Mouse (Mus musculus) ovary, postnatal 10 days (tissue): ENCODE data around the gene Chit1.

Source experiments
- DNase-seq: peaks from one replicate; pipeline ENCODE4 v3.0.0; 2022; ENCODE audit warnings: low spot score

The Chit1 gene

DNA sequence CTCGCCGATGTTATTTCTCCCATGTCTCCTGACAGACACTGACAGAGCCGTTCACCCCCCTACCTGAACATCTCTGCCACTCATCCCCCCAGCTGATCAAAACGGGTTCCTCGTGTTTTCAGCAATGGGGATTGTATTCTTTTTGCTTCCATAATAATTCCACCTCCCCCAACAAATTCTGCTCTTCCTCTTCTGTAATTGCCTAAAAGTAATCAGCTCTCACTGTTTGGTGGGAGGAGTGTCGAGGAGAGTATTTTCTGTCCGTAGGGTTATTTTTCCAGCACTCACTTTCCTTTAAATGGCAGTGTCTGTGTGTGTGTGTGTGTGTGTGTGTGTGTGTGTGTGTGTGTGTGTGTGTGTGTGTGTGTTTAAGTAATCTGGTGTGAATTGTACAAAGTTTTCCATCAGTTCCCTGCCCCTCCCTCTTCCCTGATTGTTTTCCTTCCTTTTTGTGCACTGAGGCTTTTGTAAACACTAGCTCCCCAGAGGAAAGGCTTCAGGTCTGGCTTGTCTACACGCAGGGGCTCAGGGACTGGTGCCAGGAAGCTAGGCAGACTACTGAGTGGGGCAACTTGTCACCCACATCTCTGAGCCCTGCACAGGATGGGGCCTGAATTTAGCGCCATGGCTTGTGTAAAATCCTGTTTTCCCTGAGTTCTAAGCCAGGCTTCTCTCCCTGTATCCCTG is 31.4 kb upstream of the Chit1 start:
- no peak for DNase-seq

DNA sequence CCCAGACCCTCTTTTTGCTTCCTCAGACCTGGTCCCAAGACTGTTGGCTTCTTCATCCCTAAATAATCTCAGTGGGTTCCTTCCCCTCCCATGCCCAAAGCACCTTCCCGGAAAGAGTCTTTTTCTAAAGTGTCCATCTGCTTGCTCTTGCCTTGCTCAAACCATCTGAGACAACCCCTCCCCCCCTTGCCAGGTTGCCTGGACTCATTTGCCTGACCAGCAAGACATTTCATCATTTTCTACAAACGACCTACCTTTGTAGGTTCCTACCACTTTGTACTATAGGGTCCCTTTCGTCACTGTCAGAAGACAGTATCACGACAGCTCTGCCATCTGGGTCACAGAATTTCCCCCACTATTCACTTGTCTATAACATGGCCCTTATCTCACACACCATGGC is 30.6 kb upstream of the Chit1 start:
- no peak for DNase-seq

DNA sequence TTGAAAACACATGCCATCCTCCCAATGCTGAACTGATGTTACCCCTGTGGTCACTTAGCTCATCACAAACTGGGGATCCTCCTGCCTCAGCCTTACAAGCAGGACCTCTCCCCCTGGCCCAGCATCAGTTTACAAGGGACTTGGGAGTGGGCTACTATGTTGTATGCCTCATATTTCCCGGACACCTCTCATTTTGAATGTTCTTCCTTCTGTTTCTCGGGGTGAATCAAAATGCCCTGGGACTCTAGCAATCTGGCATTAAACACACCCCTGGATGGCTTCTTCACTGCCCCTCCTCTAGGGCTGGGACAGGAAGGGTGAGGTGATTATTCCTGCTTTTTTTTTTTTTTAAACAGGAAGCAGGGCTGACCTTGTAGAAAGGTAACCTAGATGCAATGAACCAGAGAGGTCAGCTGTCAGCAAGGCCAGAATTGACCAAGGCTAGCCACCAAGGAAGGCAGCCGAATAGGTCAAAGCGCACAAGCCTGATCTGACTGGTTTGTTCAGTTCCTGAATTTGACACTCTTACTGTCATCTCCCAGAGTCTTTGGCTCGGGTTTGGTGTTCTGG is 30.1 kb upstream of the Chit1 start:
- no peak for DNase-seq

DNA sequence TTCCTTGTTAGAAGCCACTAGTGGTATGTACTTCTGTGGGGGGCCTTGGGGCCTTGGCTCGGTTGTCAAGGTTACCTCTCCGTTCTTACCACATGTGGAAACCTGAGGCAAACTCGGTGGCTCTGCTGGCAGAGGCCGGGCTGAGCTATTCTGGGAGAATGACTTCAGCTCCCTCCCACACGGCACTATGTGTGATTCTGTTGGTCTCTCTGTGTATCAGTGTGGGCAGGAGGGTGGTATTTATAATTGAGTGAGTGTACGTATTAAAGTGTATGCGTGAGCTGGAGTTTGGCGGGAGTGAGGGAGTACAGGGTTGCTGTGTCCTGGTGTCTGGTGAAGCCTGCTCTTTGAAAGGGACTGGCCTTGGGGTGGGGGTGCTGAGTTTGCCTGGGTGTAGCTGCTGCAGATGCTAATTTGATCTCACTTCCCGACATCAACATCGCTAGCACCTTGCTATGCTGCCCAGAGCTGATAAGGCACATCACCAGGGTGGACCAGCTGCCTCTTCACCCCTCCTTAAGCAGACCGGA is 28.0 kb upstream of the Chit1 start:
- no peak for DNase-seq

- DNase-seq: no peak
These were observed 27.4 kb upstream of the Chit1 start for GRCm38 (mm10) chr1:134083676-134084075.

- no peak for DNase-seq
These were observed 26.9 kb upstream of the Chit1 start for GRCm38 (mm10) chr1:134084128-134084527.

GRCm38 (mm10) chr1:134086017-134086416 is 25.0 kb upstream of the Chit1 start:
- DNase-seq: no peak

DNA sequence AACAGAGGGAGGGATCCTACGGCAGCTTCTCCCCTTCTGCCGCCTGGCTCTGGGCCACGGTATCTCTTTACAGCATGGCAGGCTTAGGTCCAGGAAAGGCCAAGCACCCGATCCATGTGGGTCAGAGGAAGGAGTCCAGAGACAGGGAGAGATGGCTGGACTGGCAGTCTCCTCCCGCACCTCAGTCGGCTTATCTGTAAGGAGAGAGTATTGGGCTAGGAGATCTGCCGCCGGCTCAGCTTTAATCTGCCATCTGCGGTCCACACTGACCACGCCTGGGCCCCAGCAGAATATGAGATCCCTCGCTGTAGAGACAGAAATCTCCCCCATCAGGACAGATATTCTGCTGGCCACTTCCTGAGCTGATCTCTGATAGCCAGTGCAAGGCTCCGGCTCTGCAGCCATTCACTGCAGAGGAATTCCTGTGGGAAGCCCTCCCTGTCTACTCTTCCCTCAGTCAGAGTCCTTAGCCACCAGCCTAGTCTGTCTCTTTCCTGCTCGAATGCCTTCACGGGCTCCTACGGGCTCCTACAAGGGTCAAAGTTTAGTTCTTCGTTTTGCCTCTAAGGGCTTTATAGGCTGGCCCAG is 24.1 kb upstream of the Chit1 start:
- DNase-seq: no peak

GRCm38 (mm10) chr1:134089074-134089473 is 22.0 kb upstream of the Chit1 start:
- no peak for DNase-seq

GRCm38 (mm10) chr1:134091851-134092250 is 19.2 kb upstream of the Chit1 start:
- DNase-seq: no peak

GRCm38 (mm10) chr1:134092368-134092767 is 18.7 kb upstream of the Chit1 start:
- no peak for DNase-seq

GRCm38 (mm10) chr1:134092852-134093770 is 17.9 kb upstream of the Chit1 start:
- DNase-seq: peak; percentile 75

GRCm38 (mm10) chr1:134093771-134094526 is 17.1 kb upstream of the Chit1 start:
- no peak for DNase-seq

GRCm38 (mm10) chr1:134095033-134095612 is 15.9 kb upstream of the Chit1 start:
- no peak for DNase-seq

DNA sequence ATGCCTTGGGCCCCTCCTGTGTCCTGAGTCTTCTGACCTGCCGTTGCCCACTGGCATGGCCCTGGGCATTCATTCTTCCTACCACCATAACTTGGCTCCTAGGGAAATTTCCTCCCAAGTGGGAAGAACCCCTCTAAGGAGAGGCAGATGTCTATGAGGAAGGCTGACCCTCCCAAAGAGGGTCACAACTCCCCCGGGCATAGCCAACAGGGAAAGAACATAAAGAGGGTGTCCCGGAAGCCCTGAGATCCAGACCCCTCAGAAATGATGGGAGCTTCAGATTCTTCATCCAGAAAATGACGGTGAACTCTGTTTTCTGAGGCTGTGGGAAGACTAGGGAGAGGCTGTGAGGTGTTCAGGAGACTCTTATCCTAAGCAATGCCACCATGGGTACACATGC is 15.3 kb upstream of the Chit1 start:
- DNase-seq: no peak

DNA sequence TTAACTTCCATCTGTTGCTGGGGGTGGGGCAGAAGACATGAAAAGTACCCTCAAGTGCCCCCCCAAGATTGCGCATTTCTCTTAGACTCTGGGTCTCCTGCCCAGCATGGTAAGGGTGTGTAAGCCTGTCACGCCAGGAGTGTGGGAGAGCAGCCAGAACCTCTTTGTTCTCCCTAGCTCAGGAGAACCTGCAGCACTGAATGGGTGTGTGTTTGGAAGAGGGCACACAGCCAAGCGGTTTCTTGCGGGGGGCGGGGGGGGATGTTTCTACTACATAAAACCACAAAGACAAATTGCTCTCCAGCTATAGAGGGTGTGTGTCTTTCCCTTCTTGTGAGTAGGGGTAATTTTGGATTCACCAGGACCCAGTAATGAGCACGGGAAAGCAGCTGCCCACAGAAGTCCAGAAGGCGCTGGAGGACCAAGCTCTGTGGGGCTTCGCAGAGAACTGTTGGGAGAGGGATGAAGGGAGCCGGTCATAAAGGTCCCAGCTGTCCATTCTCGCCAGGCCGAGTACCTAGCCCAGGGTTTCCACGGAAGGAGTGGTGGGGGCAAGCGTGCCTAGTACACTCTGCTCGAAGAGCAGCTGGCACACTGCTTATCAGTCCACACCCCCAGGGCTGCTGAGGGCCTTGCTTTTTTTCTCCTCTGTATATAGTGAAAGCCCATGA is 14.6 kb upstream of the Chit1 start:
- no peak for DNase-seq

- DNase-seq: no peak
These were observed 13.8 kb upstream of the Chit1 start for GRCm38 (mm10) chr1:134097080-134097855.

- DNase-seq: peak; percentile 42
These were observed 12.9 kb upstream of the Chit1 start for GRCm38 (mm10) chr1:134097956-134098725.
